Mouse (Mus musculus): ENCODE results near the gene Gm11034. TPM values are rescaled to one million over a fixed set of nuclear protein-coding genes. Genes with fewer than 3 reads are reported as not detected.
A peak's percentile ranks its signal among the peaks of the same experiment; 100 is the strongest.

Gene Gm11034
- polyA plus RNA-seq, 1 experiment = not detected

DNA sequence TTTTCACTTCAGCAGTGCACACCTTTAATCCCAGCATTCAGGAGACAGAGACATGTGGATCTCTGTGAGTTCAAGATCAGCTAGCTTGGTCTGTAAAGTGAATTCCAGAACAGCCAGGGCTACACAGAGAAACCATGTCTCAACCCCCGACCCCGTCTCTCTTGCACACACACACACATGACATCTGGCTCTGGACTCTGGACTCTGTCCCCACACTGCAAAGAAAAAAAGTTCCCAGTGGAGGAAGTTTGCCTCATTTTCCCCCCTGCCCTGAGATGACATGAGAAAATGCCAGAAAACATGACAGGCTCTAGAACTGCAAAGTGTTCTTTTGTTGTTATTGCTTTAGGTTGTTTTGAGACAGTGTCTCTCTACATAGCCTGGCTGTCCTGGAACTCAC is 46.4 kb upstream of the Gm11034 start:
- no peaks in the 10 kb centered on the region for H3K79me3 ChIP-seq (ENCODE audit: low read depth)
- H3K27me3 ChIP-seq (ENCODE audit: control insufficient read depth, insufficient read depth, insufficient read length) = peaks cover 5% of the 10 kb centered on the region
- no peak overlapping the region for H3ac ChIP-seq (ENCODE audit: control insufficient read depth, insufficient read length, low read depth)
- peaks cover 7% of the 10 kb centered on the region for H3K36me3 ChIP-seq (ENCODE audit: control insufficient read depth, insufficient read depth)
- TF ChIP-seq MAX (IDR thresholded peaks at IDR 0.05) (no peak), FOSL1 (IDR thresholded peaks at IDR 0.05; ENCODE audit: insufficient read depth, low read length, poor library complexity, severe bottlenecking) (no peak), CTCF (IDR thresholded peaks at IDR 0.05; ENCODE audit: control insufficient read depth, insufficient read depth, insufficient read length) (no peak), CEBPB (IDR thresholded peaks at IDR 0.05; ENCODE audit: low read depth) (no peak)
- H3K79me2 ChIP-seq (ENCODE audit: control insufficient read depth, insufficient read depth) = no peaks in the 10 kb centered on the region
- H3K4me3 ChIP-seq (ENCODE audit: insufficient read depth, poor library complexity, severe bottlenecking) = no peak overlapping the region

DNA sequence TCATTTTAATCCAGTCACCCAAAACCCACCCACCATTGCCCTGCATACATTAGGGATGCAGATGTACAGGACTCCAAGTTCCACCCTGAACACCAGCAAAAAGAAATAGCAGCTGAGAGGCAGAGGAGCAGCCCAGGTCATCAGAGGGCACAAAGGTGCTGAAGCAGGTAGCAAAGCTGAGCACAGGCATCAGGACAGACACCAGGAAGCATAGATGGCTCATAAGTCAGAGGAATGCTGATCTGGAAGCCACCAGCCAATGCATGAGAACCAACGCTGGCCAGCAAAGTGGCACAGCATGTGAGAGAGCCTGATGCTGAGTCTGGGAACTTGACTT is 44.4 kb upstream of the Gm11034 start:
- no peak overlapping the region for H3ac ChIP-seq (ENCODE audit: control insufficient read depth, insufficient read length, low read depth)
- H3K79me3 ChIP-seq (ENCODE audit: low read depth) = no peaks in the 10 kb centered on the region
- no peaks in the 10 kb centered on the region for H3K27me3 ChIP-seq (ENCODE audit: control insufficient read depth, insufficient read depth, insufficient read length)
- TF ChIP-seq MYOD1 (IDR thresholded peaks at IDR 0.05; ENCODE audit: control insufficient read depth, insufficient read length, low read depth) = no peak
- TF ChIP-seq CEBPB (IDR thresholded peaks at IDR 0.05; ENCODE audit: low read depth) = no peak
- no peak for TF ChIP-seq FOSL1 (IDR thresholded peaks at IDR 0.05; ENCODE audit: insufficient read depth, low read length, poor library complexity, severe bottlenecking)
- TF ChIP-seq MAX (IDR thresholded peaks at IDR 0.05) = no peak
- TF ChIP-seq CTCF (IDR thresholded peaks at IDR 0.05; ENCODE audit: control insufficient read depth, insufficient read depth, insufficient read length) = no peak
- no peak for TF ChIP-seq USF1 (IDR thresholded peaks at IDR 0.05; ENCODE audit: low read depth)
- TF ChIP-seq MYOG (IDR thresholded peaks at IDR 0.05; ENCODE audit: control insufficient read depth, extremely low read depth, insufficient read length) = no peak
- H3K36me3 ChIP-seq (ENCODE audit: control insufficient read depth, insufficient read depth) = peaks cover 19% of the 10 kb centered on the region
- no peaks in the 10 kb centered on the region for H3K79me2 ChIP-seq (ENCODE audit: control insufficient read depth, insufficient read depth)
- no peak overlapping the region for H3K4me3 ChIP-seq (ENCODE audit: insufficient read depth, poor library complexity, severe bottlenecking)

DNA sequence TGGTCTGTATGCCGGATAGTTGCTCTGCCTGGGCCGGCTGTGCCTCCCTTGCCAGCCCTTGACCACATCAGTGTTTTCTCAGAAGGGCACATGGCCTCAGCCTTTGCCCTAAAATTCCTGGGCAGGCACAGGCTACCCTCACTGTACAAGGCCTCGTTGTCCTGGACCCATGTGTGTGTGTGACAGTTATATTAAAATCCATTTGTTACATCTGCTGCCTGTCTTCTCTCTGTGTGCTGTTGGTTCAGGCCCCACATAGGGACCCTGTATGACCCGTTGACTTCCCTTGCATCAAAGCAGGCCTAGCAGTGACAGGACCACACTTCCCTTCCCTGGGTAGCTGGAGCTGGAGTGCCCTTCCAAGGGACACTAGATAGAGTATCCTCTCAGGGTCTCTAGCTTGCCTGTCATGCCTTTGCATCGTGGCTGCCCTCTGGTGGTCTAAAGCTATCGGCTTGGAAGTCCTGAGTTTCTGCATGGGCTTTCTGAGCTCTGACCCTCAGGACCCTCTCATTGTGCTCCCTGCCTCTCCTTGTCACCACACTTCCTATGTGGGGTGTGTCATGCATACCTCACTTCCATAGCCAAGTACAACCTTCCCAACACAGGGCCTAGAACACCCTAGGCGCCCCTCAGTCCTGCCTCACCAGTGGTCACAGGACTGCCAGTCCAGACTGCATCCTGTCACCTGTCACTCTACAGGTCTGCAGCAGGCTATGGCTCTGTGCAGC is 43.9 kb upstream of the Gm11034 start:
- H3K27me3 ChIP-seq (ENCODE audit: control insufficient read depth, insufficient read depth, insufficient read length) = no peaks in the 10 kb centered on the region
- H3K36me3 ChIP-seq (ENCODE audit: control insufficient read depth, insufficient read depth) = peaks cover 23% of the 10 kb centered on the region
- TF ChIP-seq USF1 (IDR thresholded peaks at IDR 0.05; ENCODE audit: low read depth) (no peak), CTCF (IDR thresholded peaks at IDR 0.05; ENCODE audit: control insufficient read depth, insufficient read depth, insufficient read length) (no peak), MYOG (IDR thresholded peaks at IDR 0.05; ENCODE audit: control insufficient read depth, extremely low read depth, insufficient read length) (no peak), MYOD1 (IDR thresholded peaks at IDR 0.05; ENCODE audit: control insufficient read depth, insufficient read length, low read depth) (no peak), FOSL1 (IDR thresholded peaks at IDR 0.05; ENCODE audit: insufficient read depth, low read length, poor library complexity, severe bottlenecking) (no peak), MAX (IDR thresholded peaks at IDR 0.05) (no peak), CEBPB (IDR thresholded peaks at IDR 0.05; ENCODE audit: low read depth) (no peak)
- H3K79me2 ChIP-seq (ENCODE audit: control insufficient read depth, insufficient read depth) = no peaks in the 10 kb centered on the region
- H3K79me3 ChIP-seq (ENCODE audit: low read depth) = no peaks in the 10 kb centered on the region
- no peak overlapping the region for H3ac ChIP-seq (ENCODE audit: control insufficient read depth, insufficient read length, low read depth)
- no peak overlapping the region for H3K4me3 ChIP-seq (ENCODE audit: insufficient read depth, poor library complexity, severe bottlenecking)

DNA sequence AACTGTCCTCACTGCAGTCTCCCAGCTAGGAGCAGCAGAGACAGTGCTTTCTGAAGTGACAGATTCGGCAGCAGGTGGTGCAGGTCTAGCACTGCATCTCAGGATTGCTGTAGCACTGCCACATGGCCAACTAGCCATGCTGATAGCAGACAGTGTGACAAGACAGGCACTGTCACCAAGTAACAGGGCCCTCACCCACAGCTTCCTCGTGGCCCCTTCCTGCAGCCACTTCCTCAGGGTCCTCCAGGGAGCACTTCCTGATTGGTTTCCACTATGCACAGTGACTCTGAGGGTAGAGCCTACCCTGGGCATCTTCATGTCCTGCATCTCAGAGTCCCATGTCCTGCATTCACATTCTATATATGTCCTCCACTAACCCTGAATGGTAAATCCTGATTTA is 31.2 kb upstream of the Gm11034 start:
- no peaks in the 10 kb centered on the region for H3K27me3 ChIP-seq (ENCODE audit: control insufficient read depth, insufficient read depth, insufficient read length)
- no peak overlapping the region for H3K4me3 ChIP-seq (ENCODE audit: insufficient read depth, poor library complexity, severe bottlenecking)
- peaks cover 39% of the 10 kb centered on the region for H3K79me2 ChIP-seq (ENCODE audit: control insufficient read depth, insufficient read depth)
- H3ac ChIP-seq (ENCODE audit: control insufficient read depth, insufficient read length, low read depth) = no peak overlapping the region
- no peaks in the 10 kb centered on the region for H3K36me3 ChIP-seq (ENCODE audit: control insufficient read depth, insufficient read depth)
- peaks cover 26% of the 10 kb centered on the region for H3K79me3 ChIP-seq (ENCODE audit: low read depth)
- TF ChIP-seq USF1 (IDR thresholded peaks at IDR 0.05; ENCODE audit: low read depth) (no peak), CTCF (IDR thresholded peaks at IDR 0.05; ENCODE audit: control insufficient read depth, insufficient read depth, insufficient read length) (no peak), CEBPB (IDR thresholded peaks at IDR 0.05; ENCODE audit: low read depth) (no peak)

DNA sequence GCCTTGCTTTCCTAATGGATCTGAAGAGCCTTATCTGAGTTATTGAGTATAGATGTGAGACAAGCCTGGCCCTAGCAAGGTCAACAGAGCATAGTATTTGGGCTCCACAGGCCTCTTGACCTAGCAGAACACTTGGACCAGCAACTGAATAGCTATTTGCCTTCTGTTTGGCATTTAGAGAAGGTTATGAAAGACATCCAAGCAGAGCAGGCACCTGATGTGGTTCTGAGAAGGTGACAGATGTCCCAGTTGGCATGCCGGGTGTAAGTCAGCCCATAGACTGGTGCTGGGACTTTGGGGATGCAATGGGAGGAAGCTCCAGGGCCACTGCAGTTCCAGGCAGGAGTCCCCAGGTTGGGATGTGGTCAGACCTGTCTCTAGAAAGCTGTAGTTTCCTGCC is 28.8 kb upstream of the Gm11034 start:
- H3K79me2 ChIP-seq (ENCODE audit: control insufficient read depth, insufficient read depth) = peaks cover 39% of the 10 kb centered on the region
- H3K27me3 ChIP-seq (ENCODE audit: control insufficient read depth, insufficient read depth, insufficient read length) = no peaks in the 10 kb centered on the region
- TF ChIP-seq FOSL1 (IDR thresholded peaks at IDR 0.05; ENCODE audit: insufficient read depth, low read length, poor library complexity, severe bottlenecking) (no peak), CEBPB (IDR thresholded peaks at IDR 0.05; ENCODE audit: low read depth) (no peak), USF1 (IDR thresholded peaks at IDR 0.05; ENCODE audit: low read depth) (no peak), MAX (IDR thresholded peaks at IDR 0.05) (no peak), MYOD1 (IDR thresholded peaks at IDR 0.05; ENCODE audit: control insufficient read depth, insufficient read length, low read depth) (no peak), CTCF (IDR thresholded peaks at IDR 0.05; ENCODE audit: control insufficient read depth, insufficient read depth, insufficient read length) (no peak), MYOG (IDR thresholded peaks at IDR 0.05; ENCODE audit: control insufficient read depth, extremely low read depth, insufficient read length) (no peak)
- H3ac ChIP-seq (ENCODE audit: control insufficient read depth, insufficient read length, low read depth) = no peak overlapping the region
- peaks cover 26% of the 10 kb centered on the region for H3K79me3 ChIP-seq (ENCODE audit: low read depth)
- H3K36me3 ChIP-seq (ENCODE audit: control insufficient read depth, insufficient read depth) = no peaks in the 10 kb centered on the region
- H3K4me3 ChIP-seq (ENCODE audit: insufficient read depth, poor library complexity, severe bottlenecking) = no peak overlapping the region

DNA sequence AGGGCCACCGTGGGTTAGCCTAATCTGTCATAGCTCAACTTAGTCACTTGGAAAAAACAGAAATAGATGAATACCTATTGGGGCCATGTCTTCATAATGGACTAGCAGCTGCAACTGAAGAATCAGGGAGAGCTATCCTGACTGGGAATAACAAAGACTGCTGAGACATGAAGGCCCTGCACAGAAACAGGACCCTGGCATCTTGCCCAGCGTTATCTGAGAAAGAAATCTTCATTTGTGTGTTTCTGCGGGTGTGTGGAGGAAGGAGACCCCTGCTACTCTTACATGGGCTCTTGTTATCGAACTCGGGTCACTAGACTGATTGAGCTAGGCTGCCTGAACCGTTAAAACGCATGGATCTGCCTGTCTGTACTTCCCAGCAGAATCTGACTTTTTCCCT is 27.5 kb upstream of the Gm11034 start:
- Histone ChIP-seq H3ac (ENCODE audit: control insufficient read depth, insufficient read length, low read depth) (no peak overlapping the region), H3K4me3 (ENCODE audit: insufficient read depth, poor library complexity, severe bottlenecking) (peak overlapping the region; percentile 69), H3K79me3 (ENCODE audit: low read depth) (peaks cover 26% of the 10 kb centered on the region), H3K36me3 (ENCODE audit: control insufficient read depth, insufficient read depth) (no peaks in the 10 kb centered on the region), H3K79me2 (ENCODE audit: control insufficient read depth, insufficient read depth) (peaks cover 39% of the 10 kb centered on the region), H3K27me3 (ENCODE audit: control insufficient read depth, insufficient read depth, insufficient read length) (no peaks in the 10 kb centered on the region)
- TF ChIP-seq CEBPB (IDR thresholded peaks at IDR 0.05; ENCODE audit: low read depth) (no peak), MAX (IDR thresholded peaks at IDR 0.05) (no peak), CTCF (IDR thresholded peaks at IDR 0.05; ENCODE audit: control insufficient read depth, insufficient read depth, insufficient read length) (no peak)

Measured in C2C12 (cell line).